Mouse (Mus musculus): ENCODE results near the gene Lcn12.

Gene Lcn12

DNA sequence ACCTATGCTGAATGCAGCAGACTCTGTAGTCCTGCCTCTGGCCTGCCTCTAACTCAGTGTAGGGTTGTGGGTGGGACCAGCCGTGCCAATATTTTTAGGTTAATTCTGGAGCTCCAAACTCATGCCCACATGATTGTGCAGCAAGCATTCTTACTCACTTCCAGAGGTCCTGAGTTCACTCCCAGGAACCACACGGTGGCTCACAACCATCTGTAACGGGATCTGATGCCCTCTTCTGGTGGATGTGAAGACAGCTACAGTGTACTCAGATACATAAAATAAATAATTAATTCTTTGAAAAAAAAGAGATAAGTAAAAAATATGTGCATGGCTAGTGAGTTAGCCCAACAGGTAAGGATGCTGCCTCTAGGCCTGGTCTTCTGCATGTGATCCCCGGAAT, 2.8 kb upstream of the Lcn12 start:
- no peak for DNase-seq (ENCODE audit: low read depth)

DNA sequence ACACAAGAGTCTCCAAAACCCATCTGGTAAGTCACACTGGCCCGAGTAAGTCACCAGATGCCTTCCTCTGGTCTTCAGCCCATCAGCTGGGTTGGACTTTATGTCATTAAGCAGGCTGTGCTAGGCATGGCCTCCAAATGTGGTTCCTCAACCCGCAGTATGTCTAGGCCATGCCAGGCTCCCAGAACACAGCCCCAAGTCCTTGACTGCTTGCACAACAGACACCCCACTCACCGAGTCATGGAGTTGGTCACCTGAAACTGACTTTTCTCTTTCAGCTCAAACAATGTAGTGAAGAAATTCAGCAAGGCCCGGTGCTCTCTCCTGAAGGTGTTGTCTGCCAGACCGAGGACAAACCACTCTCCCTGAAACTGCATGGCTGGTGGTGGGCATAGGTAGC, 723 bp downstream of the Lcn12 start:
- no peak for DNase-seq (ENCODE audit: low read depth)

DNA sequence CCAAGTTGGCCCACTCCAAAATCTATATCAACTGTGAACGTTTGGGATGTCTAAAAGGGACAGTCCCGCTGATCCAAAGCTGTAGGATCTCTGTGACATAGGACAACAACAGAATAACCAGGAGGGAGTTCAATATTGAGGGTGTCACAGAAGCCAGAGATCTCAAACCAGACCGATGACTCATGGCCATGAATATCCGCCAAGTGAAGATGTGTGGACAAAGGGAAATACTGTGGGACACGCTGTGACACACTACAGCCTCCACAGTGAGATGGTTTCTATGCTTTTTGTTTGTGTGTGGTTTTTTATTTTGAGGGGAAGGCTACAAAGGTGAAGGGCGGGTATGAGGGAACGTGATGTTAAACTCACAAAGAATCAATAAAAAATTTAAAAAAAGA, 5.0 kb downstream of the Lcn12 start:
- no peak for DNase-seq (ENCODE audit: low read depth)

DNA sequence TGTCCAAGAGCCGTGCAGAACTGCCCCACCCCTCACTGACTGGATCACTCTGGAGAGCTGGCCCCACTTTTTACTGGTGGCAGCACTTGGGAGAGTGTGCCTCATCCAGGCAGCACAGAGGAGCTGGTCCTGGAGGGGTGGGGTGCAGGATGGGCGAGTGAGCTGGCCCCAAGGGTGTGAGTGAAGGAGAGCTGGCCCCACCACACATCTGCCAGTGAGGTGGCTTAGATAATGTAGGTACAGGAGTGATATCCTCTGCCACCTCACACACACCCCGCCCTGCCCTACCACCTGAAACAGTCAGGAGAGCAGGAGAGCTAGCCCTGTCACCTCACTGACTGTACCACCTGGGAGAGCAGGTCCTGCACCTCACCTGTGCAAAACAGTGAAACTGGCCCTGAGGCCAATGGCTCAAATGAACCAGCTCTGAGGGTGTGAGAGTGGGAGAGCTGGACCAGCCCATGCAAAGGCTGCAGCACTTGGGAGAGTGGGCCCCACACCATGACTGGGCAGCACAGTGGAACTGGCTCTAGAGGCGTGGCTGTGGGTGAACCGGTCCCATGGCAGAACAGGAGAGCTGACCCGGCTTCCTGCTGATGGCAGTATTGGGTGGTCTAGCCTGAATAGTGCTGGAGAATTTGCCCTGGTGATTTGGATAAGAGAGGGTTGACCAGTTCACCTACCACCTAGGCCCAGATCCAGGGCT, 5.6 kb downstream of the Lcn12 start:
- no peak for DNase-seq (ENCODE audit: low read depth)

DNA sequence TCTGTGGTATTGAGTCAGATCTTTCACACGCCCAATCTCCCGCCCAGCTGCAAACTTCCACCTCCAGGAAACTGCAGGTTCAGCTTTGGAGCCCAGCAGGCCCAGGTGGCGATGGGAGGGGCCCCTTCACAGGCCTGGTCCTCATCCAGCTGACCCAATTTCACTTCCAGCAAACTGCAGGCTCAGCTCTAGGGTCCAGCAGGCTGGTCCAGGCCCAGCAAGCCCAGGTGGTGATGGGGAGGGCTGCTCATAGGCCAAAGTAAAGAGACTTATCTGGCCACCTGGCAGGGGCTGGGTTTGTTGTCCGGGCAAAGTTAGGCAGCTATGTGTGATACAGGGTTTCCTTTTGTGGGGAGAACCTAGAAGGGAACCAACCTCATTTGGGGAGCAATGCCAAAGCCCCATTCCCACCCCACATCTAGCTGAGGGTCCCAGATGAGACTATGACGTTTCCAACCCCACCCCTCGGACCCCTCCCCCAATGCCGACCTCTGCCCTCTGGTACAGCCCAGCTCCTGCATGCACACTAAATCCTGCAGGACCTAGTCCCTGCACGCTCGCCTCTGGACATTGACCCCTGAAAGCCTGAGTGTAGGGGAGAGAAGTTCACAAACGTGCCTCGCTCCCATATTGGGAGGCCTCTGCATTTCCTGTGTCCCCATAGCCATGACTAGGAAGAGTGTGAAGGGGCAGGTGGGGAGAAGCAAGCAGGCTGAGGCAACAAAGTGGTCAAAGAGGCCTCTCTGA, 8.6 kb downstream of the Lcn12 start:
- DNase-seq (ENCODE audit: low read depth), result no peak

DNA sequence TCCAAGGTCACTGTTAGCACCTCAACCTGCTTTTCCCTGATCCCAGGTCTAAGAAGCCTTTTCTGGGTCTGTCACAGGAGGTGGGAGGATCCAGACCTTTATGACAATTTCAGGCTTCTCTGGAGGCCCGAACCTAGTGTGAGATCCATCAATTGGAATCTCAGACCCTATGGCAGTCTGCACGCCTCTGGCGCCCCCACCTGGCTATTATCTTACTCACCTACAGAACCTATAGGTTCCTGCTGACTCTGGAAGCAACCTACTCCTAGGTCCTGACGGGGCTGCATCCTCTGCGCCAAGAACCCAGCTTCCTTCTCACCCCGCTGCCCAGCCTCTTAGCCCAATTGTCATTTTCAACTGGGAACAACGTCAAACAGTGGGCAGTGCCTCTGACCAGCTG, 10.7 kb downstream of the Lcn12 start:
- DNase-seq (ENCODE audit: low read depth), result no peak

DNA sequence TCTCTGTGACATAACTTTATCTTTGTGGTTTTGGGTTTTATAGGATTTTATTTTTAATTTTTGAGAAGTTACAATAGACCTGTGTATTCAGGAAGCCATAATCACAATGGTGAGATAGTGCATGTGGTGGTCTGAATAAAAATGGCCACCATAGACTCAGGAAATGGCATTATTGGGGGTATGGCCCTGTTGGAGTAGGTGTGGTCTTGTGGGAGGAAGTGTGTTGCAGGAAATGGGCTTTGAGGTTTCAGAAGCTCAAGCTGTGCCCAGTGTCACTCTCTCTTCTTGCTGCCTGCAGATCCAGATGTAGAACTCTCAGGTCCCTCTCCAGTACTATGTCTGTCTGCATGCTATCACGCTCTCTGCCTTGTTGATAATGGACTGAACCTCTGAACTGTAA, 13.2 kb downstream of the Lcn12 start:
- DNase-seq (ENCODE audit: low read depth), result no peak

DNA sequence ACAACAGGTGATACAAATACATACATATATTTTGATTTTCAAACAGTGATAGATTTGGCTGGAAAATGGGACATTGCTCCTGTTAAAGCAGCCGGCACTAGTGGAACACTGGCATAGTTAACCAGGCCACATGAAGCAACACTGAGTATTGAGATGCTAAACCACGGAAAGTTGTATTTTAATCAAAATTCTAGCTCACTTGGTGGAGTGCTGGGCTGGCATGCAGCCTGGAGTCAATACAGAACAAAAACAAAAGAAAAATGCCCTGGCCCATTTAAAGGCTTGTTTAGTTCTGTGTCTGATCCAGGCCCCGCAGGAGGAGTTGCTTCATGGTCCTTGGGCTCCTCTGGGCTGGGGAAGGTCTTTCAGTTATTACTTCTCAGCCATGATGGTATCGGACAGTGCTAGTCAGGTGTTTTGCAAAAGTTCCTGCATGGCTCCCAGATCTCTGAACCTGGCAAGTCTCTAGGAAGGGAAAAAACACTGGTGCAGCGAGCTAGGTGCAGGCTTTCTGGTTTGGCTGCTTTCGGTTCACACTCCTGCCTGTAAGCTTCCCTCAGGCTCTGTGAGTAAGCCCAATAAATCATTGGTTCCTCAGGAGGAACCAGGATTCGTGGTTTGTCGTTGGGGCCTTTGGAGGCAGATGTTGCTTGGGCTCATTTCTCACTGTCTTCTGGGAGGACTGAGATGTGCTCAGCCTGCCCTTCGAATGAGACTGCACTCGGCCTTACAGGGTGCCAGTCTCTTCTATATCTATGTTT, 14.0 kb downstream of the Lcn12 start:
- DNase-seq (ENCODE audit: low read depth), result no peak

DNA sequence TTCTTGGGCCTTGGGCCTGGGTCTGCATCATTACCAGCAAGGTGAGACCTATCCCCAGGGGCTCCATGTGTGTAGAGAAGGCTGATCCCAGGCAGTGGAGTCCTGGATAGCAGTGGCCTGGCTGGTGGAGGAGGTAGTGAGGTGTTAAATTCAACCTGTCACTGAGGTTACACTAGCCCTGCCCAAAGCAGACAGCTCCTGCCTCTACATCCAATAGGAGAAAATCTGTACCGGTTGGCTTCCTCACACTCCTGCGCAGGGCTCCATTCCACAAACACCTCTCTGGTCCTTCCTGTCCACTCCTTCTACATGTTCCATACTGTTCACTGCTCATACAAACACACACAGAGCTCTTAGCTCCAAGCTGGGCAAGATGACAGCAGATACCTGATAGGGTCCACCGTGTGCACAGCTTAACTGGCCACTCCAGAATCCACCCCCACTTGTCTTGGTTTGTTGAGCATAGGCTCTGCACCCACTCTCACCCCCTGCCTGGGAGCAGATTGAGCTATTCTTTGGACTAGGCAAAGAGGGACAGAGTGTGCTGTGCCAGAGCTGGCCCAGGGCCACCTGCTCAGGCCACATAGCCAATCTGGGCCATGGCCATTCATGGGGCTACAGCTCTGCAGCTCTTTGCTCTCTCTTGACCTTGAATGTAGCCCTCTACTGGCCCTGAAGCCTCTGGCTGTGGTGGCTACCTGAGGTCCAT, 15.6 kb downstream of the Lcn12 start:
- DNase-seq (ENCODE audit: low read depth), result no peak

DNA sequence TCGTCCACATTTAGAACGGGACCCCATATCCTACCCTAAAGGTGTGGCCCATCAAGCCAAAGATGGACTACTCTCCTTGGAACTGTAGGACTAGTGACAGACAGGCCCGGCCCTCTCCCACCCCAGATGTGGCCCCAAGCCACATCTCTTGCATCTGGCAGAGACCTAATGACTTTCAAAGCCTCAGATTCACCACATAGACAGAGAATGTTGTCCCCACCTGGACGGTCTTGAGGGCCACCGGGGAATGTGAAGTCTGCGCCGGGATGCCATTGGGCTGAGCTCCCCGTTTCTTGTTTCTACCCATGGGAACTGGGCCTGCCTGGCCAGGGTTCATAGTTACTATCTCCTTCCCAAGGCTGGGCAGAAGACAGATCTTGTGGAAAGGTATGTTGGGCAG, 16.2 kb downstream of the Lcn12 start:
- no peak for DNase-seq (ENCODE audit: low read depth)

DNA sequence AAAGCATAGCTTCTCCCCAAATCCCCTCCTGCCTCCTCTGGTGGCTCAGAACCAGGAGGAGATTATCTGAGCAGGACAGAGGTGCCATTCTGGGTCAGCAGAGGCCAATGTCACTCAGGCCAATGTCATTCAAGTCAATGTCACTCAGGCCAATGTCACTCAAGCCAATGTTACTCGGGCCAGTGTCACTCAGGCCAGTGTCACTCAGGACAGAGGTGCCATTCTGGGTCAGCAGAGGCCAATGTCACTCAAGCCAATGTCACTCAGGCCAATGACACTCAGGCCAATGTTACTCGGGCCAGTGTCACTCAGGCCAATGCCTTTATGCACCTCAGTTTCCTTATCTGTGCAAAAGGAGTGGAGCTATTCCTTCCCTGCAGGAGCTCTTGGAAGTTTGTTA, 21.2 kb downstream of the Lcn12 start:
- no peak for DNase-seq (ENCODE audit: low read depth)

DNA sequence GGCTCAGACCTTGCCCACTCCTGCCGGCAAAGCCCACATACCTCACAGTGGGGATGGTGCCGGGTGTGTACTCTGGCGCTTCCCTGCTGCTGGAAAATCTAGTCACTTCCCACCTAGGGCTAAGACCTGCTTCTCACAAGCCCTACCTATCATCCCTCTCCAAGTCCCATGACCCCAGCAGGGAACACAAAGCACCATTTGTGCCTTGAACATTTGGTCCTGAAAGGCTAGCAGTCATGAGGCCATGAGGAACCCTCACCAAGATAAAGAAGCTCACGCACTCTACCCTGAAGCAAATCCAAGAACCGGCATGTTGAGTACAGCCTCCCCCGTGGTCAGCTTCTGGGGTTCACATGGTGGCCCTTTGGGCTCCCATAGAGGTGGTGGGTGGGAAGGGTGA, 23.7 kb downstream of the Lcn12 start, which contains the start of gene Ptgds:
Ptgds (minus strand) TSS at position 78 of the 400 bp plus-strand sequence.
- DNase-seq (ENCODE audit: low read depth), result no peak

DNA sequence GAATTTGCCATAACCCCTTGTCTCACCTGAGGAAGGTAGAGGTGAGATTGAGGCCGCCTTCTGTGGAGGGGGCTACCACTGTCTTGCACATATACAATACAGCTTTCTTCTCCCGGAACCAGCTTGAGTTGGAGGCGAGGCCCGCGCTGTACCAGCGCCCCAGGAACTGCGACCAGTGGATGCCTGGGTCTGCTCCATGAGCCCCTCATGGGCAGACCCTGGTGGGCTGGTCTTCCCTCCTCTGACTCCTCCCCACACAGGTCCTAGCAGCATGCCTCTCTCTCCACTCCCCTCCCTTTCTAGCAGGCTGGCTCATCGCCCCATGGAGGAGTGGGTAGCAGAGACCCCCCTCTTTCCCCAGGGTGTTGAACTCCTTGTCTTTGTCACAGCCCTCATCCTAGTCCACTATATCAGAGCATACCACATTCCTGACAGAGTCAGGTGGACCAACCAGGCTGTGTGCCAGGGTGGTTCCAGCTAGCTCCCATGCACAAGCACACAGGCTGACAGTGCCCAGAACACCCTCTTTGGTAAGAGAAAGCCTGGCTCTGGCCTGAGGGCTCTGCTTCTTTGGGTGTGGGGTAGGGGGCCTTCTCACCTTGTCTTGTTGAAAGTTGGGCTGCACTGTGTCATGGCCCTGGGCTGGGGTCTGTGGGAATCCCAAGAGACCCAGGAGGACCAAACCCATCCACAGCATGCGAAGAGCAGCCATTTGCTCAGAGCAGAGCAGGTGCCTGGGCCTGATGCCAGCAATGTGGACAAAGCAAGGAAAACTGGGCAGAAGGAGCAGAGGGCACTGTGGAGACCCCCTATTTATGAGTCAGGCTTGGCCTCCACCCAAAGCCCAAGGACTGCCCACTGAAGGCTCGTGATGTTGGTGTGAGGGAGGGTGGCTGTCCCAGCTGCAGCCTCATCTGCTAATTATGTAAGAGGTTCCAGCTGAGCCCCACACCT, 24.5 kb downstream of the Lcn12 start:
- DNase-seq (ENCODE audit: low read depth), result no peak

DNA sequence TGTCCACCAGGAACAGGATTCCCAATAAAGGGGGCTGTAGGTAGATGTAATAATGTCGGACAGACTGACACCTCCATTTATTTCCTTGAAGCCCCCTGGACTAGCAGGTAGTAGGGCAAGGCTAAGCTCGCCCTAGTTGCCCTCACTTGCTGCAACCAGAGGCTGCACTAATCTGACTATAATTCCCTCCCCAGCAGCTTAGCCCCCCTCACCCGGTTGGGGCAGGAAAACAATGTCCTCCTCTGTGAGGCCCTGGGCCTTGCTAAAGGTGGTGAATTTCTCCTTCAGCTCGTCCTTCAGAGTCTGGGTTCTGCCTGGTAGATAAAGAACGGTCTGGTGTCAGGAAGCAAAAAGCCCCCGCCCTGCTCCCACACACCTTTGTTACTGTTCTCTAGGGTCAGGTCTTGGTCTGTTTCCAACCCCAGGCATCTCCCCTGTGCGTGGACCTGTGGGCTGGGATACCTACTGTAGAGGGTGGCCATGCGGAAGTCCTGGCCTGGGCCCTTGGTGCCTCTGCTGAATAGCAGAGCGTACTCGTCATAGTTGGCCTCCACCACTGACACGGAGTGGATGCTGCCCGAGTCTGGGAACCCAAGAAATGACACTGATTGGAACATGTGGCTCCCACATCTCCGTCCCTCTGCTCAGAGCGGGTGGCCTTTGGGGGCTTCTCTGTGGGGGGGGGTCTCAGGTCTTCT, 26.0 kb downstream of the Lcn12 start:
- no peak for DNase-seq (ENCODE audit: low read depth)

DNA sequence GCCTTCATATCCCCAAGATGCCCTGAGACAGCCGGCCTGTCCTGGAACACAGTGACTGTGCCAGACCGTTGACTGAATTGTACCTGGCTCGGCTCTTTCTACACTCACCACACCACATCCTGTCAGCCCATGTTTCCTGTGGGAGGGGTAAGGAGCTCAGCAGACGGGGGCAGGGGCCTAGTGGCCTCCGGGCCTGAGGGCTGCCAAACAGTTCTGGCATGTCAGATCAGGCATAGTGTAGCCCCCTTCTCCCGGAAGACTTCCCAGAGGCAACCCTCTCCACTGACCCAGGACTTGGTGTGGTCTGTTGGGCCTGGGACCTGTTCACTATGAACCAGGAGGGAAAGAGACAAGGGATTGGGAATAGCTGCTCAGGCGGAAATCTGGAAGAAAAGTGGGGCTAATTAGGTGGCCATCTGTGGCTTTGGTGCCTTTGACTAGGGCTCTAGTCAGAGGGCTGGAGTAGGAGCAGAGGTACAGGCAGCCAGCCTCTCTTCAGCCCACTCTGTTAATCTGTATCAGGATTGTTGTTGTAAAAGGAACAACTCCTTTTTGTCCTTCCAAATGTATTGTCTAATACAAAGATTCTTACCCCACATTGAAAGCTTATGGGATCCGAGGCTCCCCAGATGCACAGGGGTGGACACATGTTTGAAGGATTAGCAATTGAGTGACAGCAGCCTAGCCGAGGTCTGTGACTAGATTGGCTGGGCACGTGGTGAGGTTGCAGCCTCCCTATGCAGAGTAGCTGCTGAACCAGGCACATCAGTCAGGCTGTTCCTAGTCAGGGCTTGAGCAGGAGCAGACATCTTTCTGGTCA, 27.7 kb downstream of the Lcn12 start:
- DNase-seq (ENCODE audit: low read depth), result no peak

DNA sequence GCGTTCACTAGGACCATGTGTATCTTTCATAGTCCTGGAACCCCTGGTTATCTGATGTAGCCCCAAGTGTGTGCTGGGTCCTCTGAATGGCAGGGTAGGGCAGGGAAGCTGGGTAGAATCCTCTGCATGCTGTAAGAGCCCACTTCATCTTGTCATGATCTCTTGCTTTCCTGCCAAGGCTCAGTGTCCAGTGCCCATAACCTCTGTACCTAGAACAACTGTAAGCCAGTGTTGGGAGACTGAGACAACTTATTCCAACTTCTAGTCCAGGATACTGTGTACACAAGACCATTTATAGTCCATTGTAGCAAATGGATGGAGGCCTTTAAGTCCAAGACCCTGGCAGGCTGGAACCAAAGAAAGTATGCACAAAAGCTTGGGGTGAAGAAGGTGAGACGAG, 28.5 kb downstream of the Lcn12 start:
- no peak for DNase-seq (ENCODE audit: low read depth)

DNA sequence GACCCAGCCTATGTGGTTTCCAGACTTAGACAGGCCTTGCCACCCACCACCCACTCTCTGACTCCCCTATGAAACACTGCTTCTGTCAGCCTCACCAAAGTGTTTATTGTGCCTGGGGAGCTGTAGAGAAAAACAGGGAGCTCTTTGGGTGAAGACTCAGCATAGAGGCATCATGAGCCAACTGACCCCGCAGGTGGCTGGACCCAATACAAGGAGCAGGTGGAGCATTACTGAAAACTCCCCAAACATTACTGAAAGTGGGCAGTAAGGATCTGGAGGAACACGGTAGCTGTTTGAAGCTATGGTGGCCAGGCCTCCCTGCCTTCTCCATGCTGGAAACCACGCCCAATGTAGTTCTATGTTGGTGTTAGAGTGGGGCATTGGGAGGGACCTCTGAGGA, 30.1 kb downstream of the Lcn12 start:
- DNase-seq (ENCODE audit: low read depth), result no peak

DNA sequence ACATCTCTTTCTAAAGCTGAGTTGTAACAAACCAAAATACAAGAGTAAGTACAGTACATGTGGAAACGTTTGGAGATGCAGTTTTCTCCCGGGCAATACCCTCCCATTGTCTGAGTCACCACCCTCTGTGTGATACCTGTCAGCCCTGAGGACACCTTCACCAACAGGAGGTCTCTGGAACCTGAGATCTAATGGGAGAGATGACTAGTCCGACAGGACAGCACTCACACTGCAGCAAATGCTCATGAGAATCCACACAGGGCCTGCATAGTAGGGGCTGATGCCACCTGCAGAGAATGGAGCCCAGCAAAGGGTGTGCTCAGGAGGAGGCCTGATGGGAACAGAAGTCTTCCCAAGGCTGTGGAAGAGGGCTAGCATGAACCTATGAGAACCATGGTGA, 32.3 kb downstream of the Lcn12 start:
- no peak for DNase-seq (ENCODE audit: low read depth)

DNA sequence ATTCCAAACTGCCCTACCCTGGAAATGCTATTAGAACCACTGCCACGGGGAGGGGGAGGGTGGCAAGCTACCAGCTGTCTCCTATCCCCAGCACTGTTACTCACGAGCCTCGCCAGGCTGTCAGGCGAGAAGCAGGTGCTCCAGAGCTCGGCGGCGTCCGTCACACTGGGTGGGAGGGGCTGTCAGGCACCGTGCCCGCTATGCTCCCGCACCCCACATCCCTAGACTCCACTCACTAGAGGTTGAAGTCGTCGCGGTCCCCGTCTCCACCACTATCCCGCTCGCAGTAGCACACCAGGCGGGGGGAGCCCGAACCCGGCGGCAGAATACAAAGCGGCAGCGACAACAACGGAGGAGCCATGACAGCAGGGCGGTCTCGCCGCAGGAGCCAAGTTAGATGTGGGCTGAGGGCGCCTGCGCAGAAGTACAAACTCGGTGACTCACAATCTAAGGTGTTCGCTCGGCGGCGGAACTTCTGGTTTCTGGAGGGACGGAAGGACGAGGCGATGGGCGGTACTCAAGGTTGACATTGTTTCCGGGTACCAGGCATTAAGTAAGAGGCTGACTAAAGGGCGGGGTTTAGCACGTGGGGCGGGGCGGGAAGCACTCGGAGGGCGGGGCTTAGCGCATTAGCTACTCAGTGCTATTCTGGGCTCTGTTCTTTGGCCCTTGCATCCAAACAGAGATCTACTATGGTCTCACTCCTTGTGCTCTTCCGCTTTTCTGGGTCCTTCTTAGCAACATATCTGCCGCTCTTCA, 33.0 kb downstream of the Lcn12 start, which contains the start of gene Paxx:
Paxx (minus strand) TSS at position 544 of the 759 bp plus-strand sequence.
- DNase-seq (ENCODE audit: low read depth), result peak; percentile 98

All from c-Kit-positive CD71-negative TER-119-negative erythroid progenitor cells, embryonic 14.5 days (primary cell).